11 mouse cellular contexts compared by ENCODE assay signal in the genomic region with DNA sequence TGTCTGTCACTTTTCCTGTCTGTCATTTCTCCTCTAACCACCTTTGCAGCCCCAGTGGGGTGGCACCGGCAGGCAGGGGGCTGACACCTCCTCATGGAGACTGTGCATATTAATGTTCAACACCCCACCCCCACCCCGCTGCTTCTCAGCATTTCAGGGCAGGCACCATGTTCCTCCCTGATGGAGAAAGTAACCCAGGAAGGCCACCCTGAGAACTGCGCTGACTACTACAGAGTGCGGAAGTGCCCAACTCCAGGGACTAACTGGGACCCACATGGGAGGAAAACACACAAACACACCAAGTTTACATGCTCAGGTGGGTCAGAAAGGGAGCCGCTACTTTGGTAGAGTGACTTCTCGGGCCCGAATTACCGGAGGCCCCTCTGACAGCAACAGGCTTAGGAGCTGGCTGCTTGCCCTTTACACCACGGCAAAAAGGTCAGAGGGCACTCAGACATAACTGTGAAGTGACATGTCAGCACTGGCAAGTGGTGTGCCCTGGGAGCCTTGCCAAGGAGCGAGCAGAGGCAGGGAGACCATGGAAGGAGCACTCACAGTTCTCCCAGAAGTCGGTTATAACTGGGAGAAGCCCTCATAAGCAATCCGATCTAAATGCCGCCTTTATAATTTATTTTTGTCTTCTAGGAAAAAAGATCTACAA. TPM values are rescaled to one million over a fixed set of nuclear protein-coding genes. Genes with fewer than 3 reads are reported as not detected.
DNase-seq lines count a peak whose midpoint lies in the region; ATAC-seq lines count a peak whose summit lies in the region.
"Had no signal": no experiment of that assay in that cellular context is flagged by ENCODE, and none has a peak within 500 bp of the region (broad histone marks: within the 10 kb centered on the region; RNA-seq: fewer than 3 reads in every experiment).

No protein-coding gene starts in this region.

- no peaks in the 10 kb centered on the region for H3K27me3 ChIP-seq in heart, embryonic 10.5 days (ENCODE audit: insufficient read depth, poor library complexity, severe bottlenecking)
- H3K27me3 ChIP-seq in neural tube, embryonic 15.5 days (replicated peaks), result no peaks in the 10 kb centered on the region
- H3K27me3 ChIP-seq: hindbrain, embryonic 15.5 days; liver, embryonic 12.5 days; neural tube, embryonic 12.5 days had no signal

- WGBS in heart, embryonic 10.5 days, result 46% methylated on average over 13 of the region's 13 CpGs
- 74% methylated on average over 13 of the region's 13 CpGs for WGBS in neural tube, embryonic 15.5 days

- peak; percentile 73 to 74 for DNase-seq in heart, adult 18-20 months
- no peak for DNase-seq in heart, adult 8-10 months (ENCODE audit: low spot score)
- peak; percentile 87 for DNase-seq in adrenal gland, adult 2 months
- DNase-seq in heart, embryonic 10.5 days (ENCODE audit: low spot score), result no peak
- peak; percentile 52 to 65 for DNase-seq in kidney, postnatal 4 days
- no peak for DNase-seq in retina, embryonic 14.5 days (ENCODE audit: low spot score)
- DNase-seq in right cerebral cortex, adult 2 months (ENCODE audit: low spot score in 2 of 2), result no peak

- no peak overlapping the region for H3K4me2 ChIP-seq in neural tube, embryonic 15.5 days
- H3K4me2 ChIP-seq: hindbrain, embryonic 15.5 days; liver, embryonic 12.5 days; neural tube, embryonic 12.5 days had no signal

- H3K9ac ChIP-seq in neural tube, embryonic 15.5 days (replicated peaks), result no peak overlapping the region
- H3K9ac ChIP-seq: hindbrain, embryonic 15.5 days; liver, embryonic 12.5 days; neural tube, embryonic 12.5 days had no signal

- H3K4me1 ChIP-seq in heart, embryonic 10.5 days, result peaks cover 83% of the 10 kb centered on the region
- no peaks in the 10 kb centered on the region for H3K4me1 ChIP-seq in neural tube, embryonic 15.5 days

- H3K4me3 ChIP-seq in heart, embryonic 10.5 days, result peak overlapping the region; percentile 5; the same call in 1 of the 2 replicates
- no peak overlapping the region for H3K4me3 ChIP-seq in neural tube, embryonic 15.5 days (replicated peaks)
- H3K4me3 ChIP-seq: hindbrain, embryonic 15.5 days; liver, embryonic 12.5 days; neural tube, embryonic 12.5 days had no signal

- ATAC-seq in neural tube, embryonic 15.5 days (ENCODE audit: low FRiP score), result no peak
- ATAC-seq: liver, embryonic 12.5 days had no signal

- H3K27ac ChIP-seq in heart, embryonic 10.5 days, result peak overlapping the region; percentile 70
- H3K27ac ChIP-seq in neural tube, embryonic 15.5 days (replicated peaks), result no peak overlapping the region
- H3K27ac ChIP-seq: hindbrain, embryonic 15.5 days; liver, embryonic 12.5 days; neural tube, embryonic 12.5 days had no signal

- H3K9me3 ChIP-seq in heart, embryonic 10.5 days, result no peaks in the 10 kb centered on the region
- H3K9me3 ChIP-seq in neural tube, embryonic 15.5 days (replicated peaks), result no peaks in the 10 kb centered on the region
- H3K9me3 ChIP-seq: hindbrain, embryonic 15.5 days; liver, embryonic 12.5 days; neural tube, embryonic 12.5 days had no signal

- H3K36me3 ChIP-seq in heart, embryonic 10.5 days, result peaks cover 40% of the 10 kb centered on the region
- H3K36me3 ChIP-seq in neural tube, embryonic 15.5 days, result peaks cover 7% of the 10 kb centered on the region; the same call in 1 of the 2 replicates
- H3K36me3 ChIP-seq: hindbrain, embryonic 15.5 days had no signal

RNA-seq across cellular contexts. Expression of a gene that starts 11.3 kb away (rescaled TPM):
- 100 to 1,000 TPM in 1 of 2 experiments, 10 to 100 TPM in 1; 92.9 to 112 TPM for total RNA-seq in heart, adult 18-20 months (2021)
- total RNA-seq in heart, adult 8-10 months (2022), result 100 to 1,000 TPM in 2 of 4 experiments, 10 to 100 TPM in 2; 83.0 to 114 (median 106) TPM
- 10 to 100 TPM; 76.9 to 85.2 TPM for total RNA-seq in adrenal gland, adult 2 months (2021)
- polyA plus RNA-seq in adrenal gland, adult 2 months (2012; rRNA removed), result 60.6 and 72.5 TPM in 2 replicates
- polyA plus RNA-seq in heart, embryonic 10.5 days (2016; fragmentation: Nextera tagmentation; extraction: Ambion mirVana), result 129 and 183 TPM in 2 replicates
- polyA plus RNA-seq in neural tube, embryonic 15.5 days (2015; fragmentation: Nextera tagmentation; extraction: Ambion mirVana), result 92.6 and 94.7 TPM in 2 replicates

Comparison
In these comparisons a context has a peak if more than half of its experiments do, and no peak if none do; other contexts are left out.
1. DNase-seq: peak in heart, adult 18-20 months (2 of 2), adrenal gland, adult 2 months (single experiment) and kidney, postnatal 4 days (2 of 2); none in heart, adult 8-10 months (single experiment), heart, embryonic 10.5 days (single experiment), retina, embryonic 14.5 days (single experiment) and right cerebral cortex, adult 2 months (0 of 2).